Mouse (Mus musculus) layer of hippocampus, postnatal 25 days (tissue): ENCODE results near the gene Glyatl3. TPM values are rescaled to one million over a fixed set of nuclear protein-coding genes. Genes with fewer than 3 reads are reported as not detected.

ENCODE experiments used
- DNase-seq, 2 experiments: peaks; one replicate each; pipeline ENCODE4 v3.0.0; 2022; ENCODE audit warnings: mixed read lengths in 2 of 2, low spot score in 1 of 2; ENCODE audit errors: extremely low spot score in 1 of 2
- total RNA-seq, 2 experiments: library from RNA; stranded (reverse); gene quantifications; 2 replicates each; pipeline ENCODE4 v1.2.3; 2021

The Glyatl3 gene
- total RNA-seq, 2 experiments from 2014 or later = not detected

- DNase-seq = no peak
Measured at GRCm38 (mm10) chr17:40868952-40869747, 45.0 kb downstream of the Glyatl3 start.

- no peak for DNase-seq
Measured at GRCm38 (mm10) chr17:40855065-40855464, 59.1 kb downstream of the Glyatl3 start.

Other genes starting within 250 kb of the Glyatl3 start
- gene Esp1, start 187.2 kb downstream of the Glyatl3 start, total RNA-seq = not detected
- gene Crisp2, start 107.3 kb downstream of the Glyatl3 start, total RNA-seq = not detected
- not detected for gene Rhag, start 103.2 kb downstream of the Glyatl3 start, total RNA-seq
- gene 9130008F23Rik, start 33.8 kb downstream of the Glyatl3 start, total RNA-seq = under 1 TPM; 0.21 to 0.22 TPM
- gene Mut, start 20.3 kb upstream of the Glyatl3 start, total RNA-seq = 10 to 100 TPM; 43.8 to 49.5 TPM
- gene Cenpq, start 20.7 kb upstream of the Glyatl3 start, total RNA-seq = 1 to 10 TPM; 3.4 to 4.0 TPM